Mouse (Mus musculus): ENCODE measurements at regions not wholly inside any gene's neighbourhood (a gene's known extent, or its start where the extent isn't known, plus 50 kb on each side); places are given as distances from the start of the nearest gene placed in this dataset.

DNA sequence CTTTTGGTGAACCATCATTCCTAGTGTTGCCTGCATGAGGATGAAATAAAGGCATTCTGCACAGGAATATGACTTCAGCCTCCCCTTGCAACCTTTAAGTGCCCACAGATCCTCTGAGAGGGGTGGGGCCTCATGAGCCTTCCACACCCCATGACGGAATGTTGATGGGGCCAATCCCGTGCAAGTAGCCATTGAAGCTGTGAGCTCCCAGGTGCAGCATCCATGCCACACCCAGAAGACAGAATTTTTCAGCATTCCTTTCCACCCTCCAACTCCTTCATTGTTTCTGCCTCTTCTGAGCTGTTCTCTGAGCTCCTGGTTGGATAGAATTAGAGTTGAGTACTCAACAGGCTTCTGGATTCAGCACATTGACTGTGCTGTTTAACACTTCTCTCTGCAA is 174.6 kb upstream of the Srrm4 start:
- H3K36me3 ChIP-seq (ENCODE audit: control insufficient read depth, insufficient read depth, low read length) = no peaks in the 10 kb centered on the region
- no peaks in the 10 kb centered on the region for H3K27me3 ChIP-seq (ENCODE audit: control insufficient read depth, insufficient read depth, low read length)
- WGBS = 84% methylated on average over 2 of the region's 2 CpGs
- no peak overlapping the region for H3K9ac ChIP-seq (ENCODE audit: low read length)
- ATAC-seq (ENCODE audit: insufficient number of reproducible peaks, insufficient read depth, low FRiP score, low read depth) = no peak
- no peak overlapping the region for H3K4me3 ChIP-seq (ENCODE audit: control insufficient read depth in 1 of 2, insufficient read depth in 1 of 2, low read depth in 1 of 2, low read length in 2 of 2)
- peaks cover 6% of the 10 kb centered on the region; the same call in 1 of the 2 replicates for H3K9me3 ChIP-seq (ENCODE audit: control insufficient read depth, low read length)
- no peak overlapping the region for H3K4me2 ChIP-seq (ENCODE audit: low read length)
- no peaks in the 10 kb centered on the region for H3K4me1 ChIP-seq (ENCODE audit: control insufficient read depth in 2 of 2, insufficient read depth in 2 of 2, low read length in 2 of 2)
- H3K27ac ChIP-seq (replicated peaks in 1 of 2; ENCODE audit: control insufficient read depth in 1 of 2, insufficient read depth in 1 of 2, low read depth in 2 of 2, low read length in 2 of 2) = no peak overlapping the region

DNA sequence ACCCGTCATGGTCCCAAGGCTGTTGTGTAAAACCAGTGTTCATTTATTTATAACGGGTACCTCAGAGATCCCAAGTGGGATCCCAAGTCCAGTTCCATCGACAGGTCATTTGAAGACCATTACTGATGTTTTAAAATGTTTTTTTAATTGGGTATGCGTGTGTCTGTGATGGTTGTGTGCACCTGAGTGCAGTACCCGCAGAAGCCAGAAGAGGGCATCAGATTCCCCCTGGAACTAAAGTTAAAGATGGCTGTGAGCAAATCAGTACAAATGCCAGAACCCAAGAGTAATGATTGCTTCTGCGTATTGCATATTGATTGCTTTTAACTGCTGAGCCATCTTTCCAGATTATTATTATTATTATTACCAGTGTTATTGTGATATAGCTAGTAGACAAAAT is 169.7 kb upstream of the Srrm4 start:
- WGBS = 84% methylated on average over 6 of the region's 6 CpGs
- Histone ChIP-seq H3K4me3 (ENCODE audit: control insufficient read depth in 1 of 2, insufficient read depth in 1 of 2, low read depth in 1 of 2, low read length in 2 of 2) (no peak overlapping the region), H3K4me2 (ENCODE audit: low read length) (no peak overlapping the region), H3K36me3 (ENCODE audit: control insufficient read depth, insufficient read depth, low read length) (no peaks in the 10 kb centered on the region), H3K27ac (replicated peaks in 1 of 2; ENCODE audit: control insufficient read depth in 1 of 2, insufficient read depth in 1 of 2, low read depth in 2 of 2, low read length in 2 of 2) (no peak overlapping the region), H3K4me1 (ENCODE audit: control insufficient read depth in 2 of 2, insufficient read depth in 2 of 2, low read length in 2 of 2) (no peaks in the 10 kb centered on the region), H3K9ac (ENCODE audit: low read length) (no peak overlapping the region), H3K27me3 (ENCODE audit: control insufficient read depth, insufficient read depth, low read length) (no peaks in the 10 kb centered on the region), H3K9me3 (ENCODE audit: control insufficient read depth, low read length) (peaks cover 9% of the 10 kb centered on the region; the same call in 1 of the 2 replicates)
- no peak for ATAC-seq (ENCODE audit: insufficient number of reproducible peaks, insufficient read depth, low FRiP score, low read depth)

DNA sequence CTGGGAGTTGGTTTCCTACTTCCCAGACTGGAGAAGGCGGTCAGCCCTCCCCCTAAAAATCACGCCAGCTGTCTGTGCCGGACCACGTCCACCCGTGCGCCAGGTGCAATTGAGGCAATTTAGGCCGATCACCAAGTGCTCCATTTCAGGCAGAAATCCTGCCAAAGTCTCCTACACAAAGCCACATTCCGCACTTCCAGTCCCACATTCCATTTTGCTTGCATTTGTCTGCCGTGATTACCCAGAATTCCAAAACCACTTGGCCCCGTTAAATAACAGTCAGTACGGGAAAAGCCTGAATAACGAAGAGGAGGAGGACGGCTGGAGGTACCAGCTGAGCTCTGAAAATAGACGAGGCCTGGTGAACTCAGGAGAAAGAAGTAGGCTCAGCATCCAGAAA is 167.1 kb upstream of the Srrm4 start:
- Histone ChIP-seq H3K4me2 (ENCODE audit: low read length) (no peak overlapping the region), H3K36me3 (ENCODE audit: control insufficient read depth, insufficient read depth, low read length) (no peaks in the 10 kb centered on the region), H3K27me3 (ENCODE audit: control insufficient read depth, insufficient read depth, low read length) (no peaks in the 10 kb centered on the region), H3K4me3 (ENCODE audit: control insufficient read depth in 1 of 2, insufficient read depth in 1 of 2, low read depth in 1 of 2, low read length in 2 of 2) (no peak overlapping the region), H3K9ac (ENCODE audit: low read length) (no peak overlapping the region), H3K27ac (replicated peaks in 1 of 2; ENCODE audit: control insufficient read depth in 1 of 2, insufficient read depth in 1 of 2, low read depth in 2 of 2, low read length in 2 of 2) (no peak overlapping the region), H3K9me3 (ENCODE audit: control insufficient read depth, low read length) (0 out of 2 replicates have a peak, but pooled peaks cover 5% of the 10 kb centered on the region), H3K4me1 (ENCODE audit: control insufficient read depth in 2 of 2, insufficient read depth in 2 of 2, low read length in 2 of 2) (no peaks in the 10 kb centered on the region)
- 79% methylated on average over 14 of the region's 14 CpGs for WGBS
- ATAC-seq (ENCODE audit: insufficient number of reproducible peaks, insufficient read depth, low FRiP score, low read depth) = no peak

DNA sequence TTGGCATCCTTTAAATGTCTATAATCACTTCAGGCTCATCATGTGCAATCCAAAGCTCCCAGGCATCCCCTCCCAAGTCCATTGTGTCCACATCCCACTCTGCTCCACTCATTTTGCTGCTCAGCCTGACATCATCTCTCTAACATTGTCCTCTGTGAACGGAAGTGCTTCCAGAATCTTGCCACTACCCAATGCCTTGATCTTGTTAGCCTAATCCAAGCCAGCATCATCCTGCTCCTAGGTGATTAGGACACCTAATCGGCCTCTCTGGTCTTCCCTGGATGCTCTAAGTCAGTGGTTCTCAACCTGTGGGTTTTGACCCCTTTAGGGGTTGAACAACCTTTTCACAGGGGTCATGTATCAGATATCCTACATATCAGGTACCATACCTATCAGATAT is 161.3 kb upstream of the Srrm4 start:
- no peak overlapping the region for H3K9ac ChIP-seq (ENCODE audit: low read length)
- no peak overlapping the region for H3K4me2 ChIP-seq (ENCODE audit: low read length)
- no peak for ATAC-seq (ENCODE audit: insufficient number of reproducible peaks, insufficient read depth, low FRiP score, low read depth)
- WGBS = 69% methylated on average over 2 of the region's 2 CpGs
- no peaks in the 10 kb centered on the region for H3K4me1 ChIP-seq (ENCODE audit: control insufficient read depth in 2 of 2, insufficient read depth in 2 of 2, low read length in 2 of 2)
- H3K4me3 ChIP-seq (ENCODE audit: control insufficient read depth in 1 of 2, insufficient read depth in 1 of 2, low read depth in 1 of 2, low read length in 2 of 2) = no peak overlapping the region
- no peaks in the 10 kb centered on the region for H3K36me3 ChIP-seq (ENCODE audit: control insufficient read depth, insufficient read depth, low read length)
- no peaks in the 10 kb centered on the region for H3K9me3 ChIP-seq (ENCODE audit: control insufficient read depth, low read length)
- H3K27me3 ChIP-seq (ENCODE audit: control insufficient read depth, insufficient read depth, low read length) = no peaks in the 10 kb centered on the region
- no peak overlapping the region for H3K27ac ChIP-seq (replicated peaks in 1 of 2; ENCODE audit: control insufficient read depth in 1 of 2, insufficient read depth in 1 of 2, low read depth in 2 of 2, low read length in 2 of 2)

- Histone ChIP-seq H3K4me1 (ENCODE audit: control insufficient read depth in 2 of 2, insufficient read depth in 2 of 2, low read length in 2 of 2) (no peaks in the 10 kb centered on the region), H3K36me3 (ENCODE audit: control insufficient read depth, insufficient read depth, low read length) (no peaks in the 10 kb centered on the region), H3K4me3 (ENCODE audit: control insufficient read depth in 1 of 2, insufficient read depth in 1 of 2, low read depth in 1 of 2, low read length in 2 of 2) (no peak overlapping the region), H3K9me3 (ENCODE audit: control insufficient read depth, low read length) (no peaks in the 10 kb centered on the region), H3K27me3 (ENCODE audit: control insufficient read depth, insufficient read depth, low read length) (no peaks in the 10 kb centered on the region), H3K27ac (replicated peaks in 1 of 2; ENCODE audit: control insufficient read depth in 1 of 2, insufficient read depth in 1 of 2, low read depth in 2 of 2, low read length in 2 of 2) (no peak overlapping the region), H3K4me2 (ENCODE audit: low read length) (no peak overlapping the region), H3K9ac (ENCODE audit: low read length) (no peak overlapping the region)
- no peak for ATAC-seq (ENCODE audit: insufficient number of reproducible peaks, insufficient read depth, low FRiP score, low read depth)
- 50% methylated on average over 1 of the region's 1 CpGs for WGBS
Measured at GRCm38 (mm10) chr5:116752096-116752495, 160.5 kb upstream of the Srrm4 start.

- Histone ChIP-seq H3K27me3 (ENCODE audit: control insufficient read depth, insufficient read depth, low read length) (no peaks in the 10 kb centered on the region), H3K9ac (ENCODE audit: low read length) (no peak overlapping the region), H3K4me3 (ENCODE audit: control insufficient read depth in 1 of 2, insufficient read depth in 1 of 2, low read depth in 1 of 2, low read length in 2 of 2) (no peak overlapping the region), H3K27ac (replicated peaks in 1 of 2; ENCODE audit: control insufficient read depth in 1 of 2, insufficient read depth in 1 of 2, low read depth in 2 of 2, low read length in 2 of 2) (no peak overlapping the region), H3K9me3 (ENCODE audit: control insufficient read depth, low read length) (no peaks in the 10 kb centered on the region), H3K4me2 (ENCODE audit: low read length) (no peak overlapping the region), H3K4me1 (ENCODE audit: control insufficient read depth in 2 of 2, insufficient read depth in 2 of 2, low read length in 2 of 2) (no peaks in the 10 kb centered on the region), H3K36me3 (ENCODE audit: control insufficient read depth, insufficient read depth, low read length) (no peaks in the 10 kb centered on the region)
- WGBS = 78% methylated on average over 4 of the region's 4 CpGs
- ATAC-seq (ENCODE audit: insufficient number of reproducible peaks, insufficient read depth, low FRiP score, low read depth) = no peak
Measured at GRCm38 (mm10) chr5:116745776-116746175, 154.2 kb upstream of the Srrm4 start.

DNA sequence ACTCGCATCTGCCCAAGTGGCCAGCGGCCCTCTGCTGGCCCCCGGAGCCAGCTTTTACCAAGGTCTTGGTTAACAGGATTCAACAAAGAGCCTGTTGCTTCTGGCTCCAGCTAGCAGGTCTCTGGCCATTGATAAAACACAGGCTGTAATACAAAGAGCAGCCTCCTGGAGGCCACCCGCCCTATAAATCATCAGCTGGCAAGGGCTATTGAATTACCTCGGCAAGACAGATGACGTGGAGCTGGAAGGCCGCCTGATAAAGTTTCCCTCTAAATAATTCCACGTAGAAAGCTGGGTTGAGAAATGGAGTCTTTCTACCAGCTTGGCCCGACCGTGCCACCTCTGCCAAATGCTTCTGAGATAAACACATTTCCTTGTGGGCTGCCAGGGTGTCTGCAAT is 152.8 kb upstream of the Srrm4 start:
- Histone ChIP-seq H3K4me3 (ENCODE audit: control insufficient read depth in 1 of 2, insufficient read depth in 1 of 2, low read depth in 1 of 2, low read length in 2 of 2) (no peak overlapping the region), H3K27ac (replicated peaks in 1 of 2; ENCODE audit: control insufficient read depth in 1 of 2, insufficient read depth in 1 of 2, low read depth in 2 of 2, low read length in 2 of 2) (no peak overlapping the region), H3K9ac (ENCODE audit: low read length) (no peak overlapping the region), H3K27me3 (ENCODE audit: control insufficient read depth, insufficient read depth, low read length) (no peaks in the 10 kb centered on the region), H3K4me2 (ENCODE audit: low read length) (no peak overlapping the region), H3K4me1 (ENCODE audit: control insufficient read depth in 2 of 2, insufficient read depth in 2 of 2, low read length in 2 of 2) (no peaks in the 10 kb centered on the region), H3K9me3 (ENCODE audit: control insufficient read depth, low read length) (no peaks in the 10 kb centered on the region), H3K36me3 (ENCODE audit: control insufficient read depth, insufficient read depth, low read length) (no peaks in the 10 kb centered on the region)
- WGBS = 58% methylated on average over 10 of the region's 10 CpGs
- ATAC-seq (ENCODE audit: insufficient number of reproducible peaks, insufficient read depth, low FRiP score, low read depth) = no peak

DNA sequence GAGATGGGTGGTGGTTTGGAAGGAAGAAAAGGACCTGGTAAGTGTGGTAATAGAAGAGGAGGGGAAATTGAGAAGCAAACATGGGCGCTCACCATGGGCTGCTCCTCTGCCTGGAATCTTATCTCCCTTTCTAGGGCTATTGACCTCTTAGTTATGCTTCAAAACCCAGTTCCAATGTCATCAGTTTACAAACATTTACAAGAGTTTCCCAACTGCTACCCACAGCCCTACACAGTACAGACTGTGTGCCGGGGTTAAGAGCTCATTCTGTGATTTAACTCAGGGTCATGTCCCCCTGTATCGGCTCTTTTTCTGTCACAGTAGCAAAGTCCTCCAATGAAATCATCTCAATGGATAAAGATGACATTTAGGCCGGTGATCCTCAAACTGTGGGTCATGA is 144.0 kb upstream of the Srrm4 start:
- no peaks in the 10 kb centered on the region for H3K4me1 ChIP-seq (ENCODE audit: control insufficient read depth in 2 of 2, insufficient read depth in 2 of 2, low read length in 2 of 2)
- H3K9me3 ChIP-seq (ENCODE audit: control insufficient read depth, low read length) = 0 out of 2 replicates have a peak, but pooled peaks cover 4% of the 10 kb centered on the region
- ATAC-seq (ENCODE audit: insufficient number of reproducible peaks, insufficient read depth, low FRiP score, low read depth) = no peak
- H3K9ac ChIP-seq (ENCODE audit: low read length) = no peak overlapping the region
- H3K4me2 ChIP-seq (ENCODE audit: low read length) = no peak overlapping the region
- H3K4me3 ChIP-seq (ENCODE audit: control insufficient read depth in 1 of 2, insufficient read depth in 1 of 2, low read depth in 1 of 2, low read length in 2 of 2) = no peak overlapping the region
- no peaks in the 10 kb centered on the region for H3K36me3 ChIP-seq (ENCODE audit: control insufficient read depth, insufficient read depth, low read length)
- no peaks in the 10 kb centered on the region for H3K27me3 ChIP-seq (ENCODE audit: control insufficient read depth, insufficient read depth, low read length)
- H3K27ac ChIP-seq (replicated peaks in 1 of 2; ENCODE audit: control insufficient read depth in 1 of 2, insufficient read depth in 1 of 2, low read depth in 2 of 2, low read length in 2 of 2) = no peak overlapping the region
- WGBS = 72% methylated on average over 4 of the region's 4 CpGs
